21 mouse cellular contexts compared by ENCODE assay signal in the genomic region with DNA sequence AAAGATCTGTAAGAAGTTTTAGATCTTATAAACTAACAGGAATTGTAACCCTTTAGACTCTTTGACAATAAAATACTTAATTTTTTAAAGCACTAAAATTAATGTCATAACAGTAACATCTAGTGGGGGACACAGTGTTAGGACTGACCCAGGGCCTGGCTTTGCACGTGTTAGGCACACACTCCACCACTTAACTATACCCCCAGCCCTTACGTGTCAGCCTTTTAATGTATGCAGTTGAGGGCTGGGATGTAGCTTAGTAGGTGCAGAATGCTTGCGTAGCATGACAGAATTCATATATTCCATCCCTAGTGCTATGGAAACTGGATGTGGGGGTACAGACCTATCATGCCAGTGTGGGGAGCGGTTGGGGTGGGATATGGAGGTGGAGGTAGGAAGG. TPM values are rescaled to one million over a fixed set of nuclear protein-coding genes. Genes with fewer than 3 reads are reported as not detected.
DNase-seq lines count a peak whose midpoint lies in the region; ATAC-seq and TF ChIP-seq lines count a peak whose summit lies in the region.
"Had no signal": no experiment of that assay in that cellular context is flagged by ENCODE, and none has a peak within 500 bp of the region (broad histone marks: within the 10 kb centered on the region; RNA-seq: fewer than 3 reads in every experiment).

No protein-coding gene starts in this region.

- no peak overlapping the region for H3K4me3 ChIP-seq in forebrain, embryonic 10.5 days
- H3K4me3 ChIP-seq in forebrain, embryonic 12.5 days (replicated peaks) = no peak overlapping the region
- H3K4me3 ChIP-seq in G1E (ENCODE audit: low read depth, low read length) = peak overlapping the region; percentile 52; the same call in 1 of the 2 replicates
- no peak overlapping the region for H3K4me3 ChIP-seq in liver, embryonic 15.5 days (replicated peaks)
- no peak overlapping the region for H3K4me3 ChIP-seq in thymus, adult 2 months (ENCODE audit: control insufficient read depth, insufficient read depth, low read length)
- H3K4me3 ChIP-seq: forebrain, embryonic 13.5 days; heart, embryonic 12.5 days; midbrain, embryonic 15.5 days had no signal

- no peaks in the 10 kb centered on the region for H3K36me3 ChIP-seq in forebrain, embryonic 10.5 days (replicated peaks)
- no peaks in the 10 kb centered on the region for H3K36me3 ChIP-seq in forebrain, embryonic 12.5 days (replicated peaks)
- peaks cover 39% of the 10 kb centered on the region for H3K36me3 ChIP-seq in G1E (replicated peaks)
- peaks cover 4% of the 10 kb centered on the region; the same call in 1 of the 2 replicates for H3K36me3 ChIP-seq in liver, embryonic 15.5 days (replicated peaks)
- H3K36me3 ChIP-seq in thymus, adult 2 months (ENCODE audit: control insufficient read depth, insufficient read depth, low read length) = no peaks in the 10 kb centered on the region
- H3K36me3 ChIP-seq: heart, embryonic 12.5 days; midbrain, embryonic 15.5 days had no signal

- 90% methylated on average over 4 of the region's 4 CpGs for WGBS in forebrain, embryonic 10.5 days
- WGBS in forebrain, embryonic 12.5 days = 89% methylated on average over 4 of the region's 4 CpGs
- 27% methylated on average over 4 of the region's 4 CpGs for WGBS in liver, embryonic 15.5 days (ENCODE audit: insufficient replicate concordance)
- 96% methylated on average over 4 of the region's 4 CpGs for WGBS in thymus, adult 2 months

- no peak for DNase-seq in forebrain, embryonic 10.5 days (ENCODE audit: extremely low spot score, low spot score)
- DNase-seq in G1E (ENCODE audit: low spot score) = no peak
- DNase-seq in cerebellum, postnatal 4 days (ENCODE audit: low spot score in 2 of 2) = no peak
- DNase-seq in thymus, adult 2 months = no peak
- no peak for DNase-seq in lung, postnatal 36 days
- DNase-seq: adrenal gland, adult 8-10 months; cerebellum, adult 11 months; cerebellum, postnatal 14 days; heart, postnatal 4 days; kidney, adult 18-20 months; kidney, postnatal 4 days; lung, adult 2 months; right cerebral cortex, adult 18-20 months; thymus, adult 18-20 months had no signal

- no peak overlapping the region for H3K9ac ChIP-seq in forebrain, embryonic 12.5 days
- H3K9ac ChIP-seq in liver, embryonic 15.5 days = peak overlapping the region; percentile 39; the same call in 1 of the 2 replicates
- H3K9ac ChIP-seq: forebrain, embryonic 13.5 days; heart, embryonic 12.5 days; midbrain, embryonic 15.5 days had no signal

- no peaks in the 10 kb centered on the region for H3K27me3 ChIP-seq in forebrain, embryonic 10.5 days (ENCODE audit: poor library complexity, severe bottlenecking)
- H3K27me3 ChIP-seq in forebrain, embryonic 12.5 days = no peaks in the 10 kb centered on the region
- no peaks in the 10 kb centered on the region for H3K27me3 ChIP-seq in G1E (ENCODE audit: insufficient read depth, low read length)
- no peaks in the 10 kb centered on the region for H3K27me3 ChIP-seq in liver, embryonic 15.5 days
- H3K27me3 ChIP-seq in thymus, adult 2 months (ENCODE audit: control insufficient read depth, insufficient read depth, low read length) = no peaks in the 10 kb centered on the region
- H3K27me3 ChIP-seq: forebrain, embryonic 13.5 days; heart, embryonic 12.5 days; midbrain, embryonic 15.5 days had no signal

- no peak for TF ChIP-seq CTCF in G1E (IDR thresholded peaks at IDR 0.05; ENCODE audit: low read depth, low read length)
- TF ChIP-seq CTCF in thymus, adult 2 months (IDR thresholded peaks at IDR 0.05; ENCODE audit: borderline replicate concordance, control insufficient read depth, extremely low read depth, insufficient read depth, low read length, poor library complexity) = no peak

- H3K9me3 ChIP-seq in forebrain, embryonic 10.5 days = no peaks in the 10 kb centered on the region
- H3K9me3 ChIP-seq in forebrain, embryonic 12.5 days = no peaks in the 10 kb centered on the region
- H3K9me3 ChIP-seq in G1E (replicated peaks) = no peaks in the 10 kb centered on the region
- H3K9me3 ChIP-seq in liver, embryonic 15.5 days (replicated peaks) = no peaks in the 10 kb centered on the region
- H3K9me3 ChIP-seq: forebrain, embryonic 13.5 days; heart, embryonic 12.5 days; midbrain, embryonic 15.5 days had no signal

- 0 out of 2 replicates have a peak overlapping the region, but pooled peaks have one; percentile 30 for H3K27ac ChIP-seq in forebrain, embryonic 10.5 days
- H3K27ac ChIP-seq in forebrain, embryonic 12.5 days = no peak overlapping the region
- H3K27ac ChIP-seq in liver, embryonic 15.5 days (replicated peaks) = peak overlapping the region; percentile 88
- H3K27ac ChIP-seq in thymus, adult 2 months (ENCODE audit: control insufficient read depth, insufficient read depth, low read length) = no peak overlapping the region
- H3K27ac ChIP-seq: forebrain, embryonic 13.5 days; macrophage; midbrain, embryonic 15.5 days had no signal

- no peak for ATAC-seq in forebrain, embryonic 12.5 days (ENCODE audit: low FRiP score)
- no peak for ATAC-seq in G1E (ENCODE audit: extremely low read depth, insufficient number of reproducible peaks, low FRiP score, poor library complexity, severe bottlenecking)
- ATAC-seq in erythroblast, adult 5-6 weeks (replicated peaks; ENCODE audit: low FRiP score, poor library complexity, severe bottlenecking) = peak; percentile 14
- ATAC-seq in liver, embryonic 15.5 days (ENCODE audit: insufficient read depth) = peak; percentile 42
- ATAC-seq: forebrain, embryonic 13.5 days; midbrain, embryonic 15.5 days had no signal

- peaks cover 43% of the 10 kb centered on the region for H3K4me1 ChIP-seq in forebrain, embryonic 10.5 days
- H3K4me1 ChIP-seq in forebrain, embryonic 12.5 days = peaks cover 7% of the 10 kb centered on the region
- H3K4me1 ChIP-seq in G1E (ENCODE audit: insufficient read depth, low read depth, low read length) = peaks cover 90% of the 10 kb centered on the region
- peaks cover 93% of the 10 kb centered on the region for H3K4me1 ChIP-seq in liver, embryonic 15.5 days (replicated peaks)
- H3K4me1 ChIP-seq in thymus, adult 2 months (replicated peaks; ENCODE audit: control insufficient read depth, insufficient read depth, low read length) = no peaks in the 10 kb centered on the region

- no peak overlapping the region for H3K4me2 ChIP-seq in forebrain, embryonic 12.5 days
- H3K4me2 ChIP-seq in liver, embryonic 15.5 days = peak overlapping the region; percentile 54
- H3K4me2 ChIP-seq: forebrain, embryonic 13.5 days; heart, embryonic 12.5 days; midbrain, embryonic 15.5 days had no signal

- no peak for TF ChIP-seq POLR2A in thymus, adult 2 months (IDR thresholded peaks at IDR 0.05; ENCODE audit: control insufficient read depth, extremely low read depth, insufficient read depth, low read length, poor library complexity)

RNA-seq across cellular contexts. Expression of gene Cyth3, which starts 17.1 kb away (rescaled TPM):
- 31.2 and 31.6 TPM in 2 replicates for polyA plus RNA-seq in forebrain, embryonic 10.5 days (2016; fragmentation: Nextera tagmentation; extraction: Ambion mirVana)
- 25.7 and 27.8 TPM in 2 replicates for polyA plus RNA-seq in forebrain, embryonic 12.5 days (2016; fragmentation: Nextera tagmentation; extraction: Ambion mirVana)
- total RNA-seq in G1E (2014; fragmentation: Nextera tagmentation) (242 and 246 TPM in 2 replicates), G1E (2017) (174 and 191 TPM in 2 replicates)
- 70.4 and 76.3 TPM in 2 replicates for polyA plus RNA-seq in G1E (2012)
- total RNA-seq in erythroblast, adult 5-6 weeks (2015; ENCODE audit: low replicate concordance) = 105 and 106 TPM in 2 replicates
- 145 and 205 TPM in 2 replicates for total RNA-seq in erythroblast, adult 5-6 weeks (2017; ENCODE audit: low replicate concordance)
- 35.7 and 37.5 TPM in 2 replicates for polyA plus RNA-seq in liver, embryonic 15.5 days (2015; fragmentation: Nextera tagmentation; extraction: Ambion mirVana)
- 12.9 and 13.4 TPM in 2 replicates for polyA plus RNA-seq in thymus, adult 2 months (2012; rRNA removed)

Comparison
In these comparisons a context has a peak if more than half of its experiments do, and no peak if none do; other contexts are left out.
1. H3K27ac ChIP-seq: peak in forebrain, embryonic 10.5 days (single experiment) and liver, embryonic 15.5 days (single experiment); none in forebrain, embryonic 12.5 days (single experiment) and thymus, adult 2 months (single experiment).
2. ATAC-seq: peak in erythroblast, adult 5-6 weeks (single experiment) and liver, embryonic 15.5 days (single experiment); none in forebrain, embryonic 12.5 days (single experiment) and G1E (single experiment).